Mouse (Mus musculus) testis, adult 2 months (tissue): ENCODE results near the gene Trabd. TPM values are rescaled to one million over a fixed set of nuclear protein-coding genes. Genes with fewer than 3 reads are reported as not detected.
A peak's percentile ranks its signal among the peaks of the same experiment; 100 is the strongest.

Experiments used
- H3K27ac ChIP-seq: fragments of 200-500 bp; 2 replicates; pipeline ENCODE4 v1.5.1; 2012; ENCODE audit warnings: low read depth, low read length; ENCODE audit not compliant: control insufficient read depth, insufficient read depth
- H3K27me3 ChIP-seq: fragments of 200-500 bp; 2 replicates; pipeline ENCODE4 v1.6.1; 2012; ENCODE audit warnings: mild to moderate bottlenecking, low read length, moderate library complexity; ENCODE audit not compliant: control insufficient read depth, insufficient read depth
- H3K36me3 ChIP-seq: fragments of 200-500 bp; 2 replicates; pipeline ENCODE4 v1.6.1; 2012; ENCODE audit warnings: mild to moderate bottlenecking, low read length; ENCODE audit not compliant: control insufficient read depth, insufficient read depth
- H3K4me1 ChIP-seq: fragments of 200-500 bp; 2 replicates; pipeline ENCODE4 v1.6.1; 2012; ENCODE audit warnings: low read length; ENCODE audit not compliant: control insufficient read depth, insufficient read depth
- H3K4me3 ChIP-seq: fragments of 200-500 bp; 2 replicates; pipeline ENCODE4 v1.5.1; 2012; ENCODE audit warnings: low read depth, mild to moderate bottlenecking, low read length, moderate library complexity, mixed read lengths; ENCODE audit not compliant: control insufficient read depth
- CTCF ChIP-seq: fragments of 200-500 bp; IDR thresholded peaks from 2 replicates; pipeline ENCODE4 v1.5.1; 2012; ENCODE audit warnings: low read depth, mild to moderate bottlenecking, inconsistent platforms, low read length, moderate library complexity; ENCODE audit not compliant: control insufficient read depth, insufficient read depth, insufficient replicate concordance
- POLR2A ChIP-seq: fragments of 200-500 bp; IDR thresholded peaks from 2 replicates; pipeline ENCODE4 v1.6.1; 2012; ENCODE audit warnings: low read depth, mild to moderate bottlenecking, inconsistent platforms, low read length, moderate library complexity; ENCODE audit not compliant: control insufficient read depth
- polyA plus RNA-seq: library from polyadenylated mRNA; depleted of rRNA; stranded (reverse); fragments of >200 nt; gene quantifications from 2 replicates; pipeline ENCODE4 v1.2.3, GENCODE M21; 2012

Gene Trabd
- polyA plus RNA-seq, 1 experiment: 17.3 TPM

DNA sequence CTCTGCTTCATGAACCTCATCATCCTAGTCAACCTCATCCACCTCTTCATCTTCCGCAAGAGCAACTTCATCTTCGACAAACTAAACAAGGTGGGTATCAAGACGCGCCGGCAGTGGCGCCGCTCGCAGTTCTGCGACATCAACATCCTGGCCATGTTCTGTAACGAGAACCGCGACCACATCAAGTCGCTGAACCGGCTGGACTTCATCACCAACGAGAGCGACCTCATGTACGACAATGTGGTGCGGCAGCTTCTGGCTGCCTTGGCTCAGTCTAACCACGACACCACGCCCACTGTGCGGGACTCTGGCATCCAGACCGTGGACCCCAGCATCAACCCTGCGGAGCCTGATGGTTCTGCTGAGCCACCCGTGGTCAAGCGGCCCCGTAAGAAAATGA lies 6.7 kb upstream of the Trabd start:
- TF ChIP-seq CTCF (no peak), POLR2A (no peak)
- Histone ChIP-seq H3K27me3 (no peaks in the 10 kb centered on the region), H3K4me3 (peak overlapping the region; percentile 64), H3K27ac (no peak overlapping the region), H3K4me1 (peaks cover 22% of the 10 kb centered on the region), H3K36me3 (no peaks in the 10 kb centered on the region)

- H3K27ac ChIP-seq: no peak overlapping the region
- TF ChIP-seq CTCF (no peak), POLR2A (no peak)
- H3K4me1 ChIP-seq: peaks cover 22% of the 10 kb centered on the region
- no peaks in the 10 kb centered on the region for H3K27me3 ChIP-seq
- H3K4me3 ChIP-seq: no peak overlapping the region
- H3K36me3 ChIP-seq: no peaks in the 10 kb centered on the region
Measured at GRCm38 (mm10) chr15:89069336-89069840, 5.5 kb upstream of the Trabd start.

DNA sequence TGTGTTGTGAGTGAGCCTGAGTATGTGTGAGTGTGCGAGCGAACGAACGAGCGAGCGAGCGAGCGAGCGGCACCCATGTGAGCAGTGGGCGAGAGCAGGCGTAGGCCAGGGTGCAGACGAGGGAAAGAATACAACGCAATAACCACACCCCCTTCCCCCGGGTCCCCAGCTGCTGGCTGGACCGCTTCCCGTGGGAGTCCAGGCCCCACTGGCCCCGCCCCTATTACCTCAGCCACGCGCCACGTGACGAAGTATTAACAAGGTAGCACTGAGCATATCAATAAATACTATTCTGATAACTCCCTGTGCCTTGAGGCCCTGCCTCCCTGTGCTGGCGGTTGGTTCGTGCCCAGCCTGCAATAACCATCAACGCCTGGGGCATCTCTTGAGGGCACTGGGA lies 4.3 kb upstream of the Trabd start:
- TF ChIP-seq CTCF (no peak), POLR2A (no peak)
- Histone ChIP-seq H3K4me1 (peaks cover 30% of the 10 kb centered on the region), H3K36me3 (no peaks in the 10 kb centered on the region), H3K4me3 (no peak overlapping the region), H3K27ac (no peak overlapping the region), H3K27me3 (no peaks in the 10 kb centered on the region)

GRCm38 (mm10) chr15:89073993-89074603 lies 826 bp upstream of the Trabd start:
- no peak for TF ChIP-seq CTCF
- TF ChIP-seq POLR2A: no peak
- no peaks in the 10 kb centered on the region for H3K36me3 ChIP-seq
- H3K4me1 ChIP-seq: peaks cover 24% of the 10 kb centered on the region
- H3K27me3 ChIP-seq: no peaks in the 10 kb centered on the region
- no peak overlapping the region for H3K27ac ChIP-seq
- no peak overlapping the region for H3K4me3 ChIP-seq

- Histone ChIP-seq H3K36me3 (no peaks in the 10 kb centered on the region), H3K27me3 (no peaks in the 10 kb centered on the region), H3K27ac (peak overlapping the region; percentile 67), H3K4me1 (peaks cover 15% of the 10 kb centered on the region), H3K4me3 (peak overlapping the region; percentile 98)
- TF ChIP-seq CTCF: no peak
- TF ChIP-seq POLR2A: no peak
Measured at GRCm38 (mm10) chr15:89075478-89076147, 689 bp downstream of the Trabd start.

DNA sequence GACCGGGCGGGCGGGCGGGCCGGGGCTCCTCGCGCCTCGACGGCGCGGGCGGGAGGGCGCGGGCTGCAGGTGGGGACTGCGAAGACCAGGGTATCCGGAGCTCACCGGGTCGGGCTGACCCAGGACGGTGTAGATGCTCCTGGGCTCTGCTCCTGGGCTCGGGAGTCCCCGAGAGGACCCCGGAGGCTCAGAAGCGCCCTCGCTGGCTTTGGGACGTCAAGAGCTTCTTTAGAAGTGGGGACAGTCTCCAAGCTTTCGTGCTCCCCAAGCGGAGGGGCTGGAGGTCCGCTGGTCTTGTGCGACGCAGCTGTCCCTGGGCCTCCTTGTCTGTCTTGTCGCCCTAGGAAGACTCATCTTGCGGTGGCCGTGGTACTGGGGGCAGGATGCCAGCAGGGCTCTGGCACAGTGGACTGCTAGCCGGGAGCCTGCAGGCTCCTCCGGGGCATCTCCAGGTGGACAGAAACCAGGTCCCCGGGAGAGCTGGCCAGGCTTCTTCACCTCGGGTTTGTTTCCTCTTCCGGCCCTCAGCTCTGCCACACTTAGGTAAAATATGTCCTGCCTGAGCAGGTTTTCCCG lies 1.3 kb downstream of the Trabd start:
- no peak for TF ChIP-seq POLR2A
- no peak for TF ChIP-seq CTCF
- Histone ChIP-seq H3K4me1 (peaks cover 13% of the 10 kb centered on the region), H3K36me3 (no peaks in the 10 kb centered on the region), H3K27me3 (no peaks in the 10 kb centered on the region), H3K4me3 (peak overlapping the region; percentile 98), H3K27ac (peak overlapping the region; percentile 73)

DNA sequence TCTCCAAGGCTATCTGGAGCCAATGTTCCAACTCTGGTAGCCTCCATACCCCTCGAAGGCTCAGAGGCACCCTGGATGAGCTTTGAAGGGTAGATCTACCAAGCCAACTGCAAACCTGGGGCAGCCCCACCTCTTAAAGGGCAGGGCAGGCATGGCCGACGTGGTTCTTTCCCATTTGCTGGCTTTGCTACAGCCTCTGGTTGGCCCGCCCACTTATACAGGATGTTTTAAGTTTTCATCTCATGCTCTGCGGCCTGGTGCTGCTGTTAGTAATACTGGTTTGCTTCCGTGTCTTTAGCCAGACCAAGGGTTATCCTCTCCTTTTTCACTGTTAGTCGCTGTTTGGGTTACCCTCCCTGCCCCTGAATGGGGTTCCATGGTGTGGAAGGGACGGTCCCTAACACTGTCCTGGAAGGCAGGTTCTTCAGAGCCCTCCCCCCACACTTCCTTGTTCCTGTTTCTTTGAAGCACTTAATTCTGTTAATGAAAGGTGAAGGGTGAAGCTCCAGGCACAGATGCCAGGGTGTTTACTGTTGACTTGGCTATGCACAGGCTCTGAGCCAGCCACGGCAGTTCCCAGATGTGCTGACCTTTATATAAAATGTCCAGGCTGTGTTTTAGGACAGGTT lies 3.4 kb downstream of the Trabd start:
- H3K27ac ChIP-seq: no peak overlapping the region
- H3K4me3 ChIP-seq: no peak overlapping the region
- H3K27me3 ChIP-seq: no peaks in the 10 kb centered on the region
- H3K36me3 ChIP-seq: no peaks in the 10 kb centered on the region; the same call in 1 of the 2 replicates
- TF ChIP-seq POLR2A (no peak), CTCF (no peak)
- peaks cover 13% of the 10 kb centered on the region for H3K4me1 ChIP-seq
